ENCODE assay signal across 25 mouse cellular contexts in the genomic region with DNA sequence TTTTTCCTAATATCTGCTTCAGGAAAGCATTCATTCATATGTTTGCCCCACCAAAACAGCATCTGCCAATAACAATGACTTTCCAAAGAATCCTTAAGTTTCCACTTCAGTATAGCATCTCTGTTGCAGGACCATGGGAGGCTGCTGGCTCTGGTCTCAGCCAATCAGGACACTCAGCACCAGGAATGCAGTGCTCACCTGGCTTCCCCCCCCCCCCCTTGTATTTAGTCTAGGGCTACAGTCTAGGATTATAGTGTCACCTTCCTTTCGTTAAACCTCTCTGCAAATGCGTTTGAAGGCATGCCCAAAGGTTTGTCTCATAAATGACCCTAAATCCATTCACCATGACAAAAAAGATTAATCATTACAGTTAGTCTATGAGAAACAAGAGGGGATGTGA. TPM values are rescaled to one million over a fixed set of nuclear protein-coding genes. Genes with fewer than 3 reads are reported as not detected.
A peak's percentile ranks its signal among the peaks of the same experiment; 100 is the strongest.
DNase-seq lines count a peak whose midpoint lies in the region; ATAC-seq lines count a peak whose summit lies in the region.
"Had no signal": no experiment of that assay in that cellular context is flagged by ENCODE, and none has a peak within 500 bp of the region (broad histone marks: within the 10 kb centered on the region; RNA-seq: fewer than 3 reads in every experiment).

No protein-coding gene starts in this region.

- peak; percentile 37; the same call in 1 of the 2 replicates for ATAC-seq in forebrain, embryonic 14.5 days
- no peak for ATAC-seq in forebrain, embryonic 12.5 days (ENCODE audit: low FRiP score)
- ATAC-seq in intestine, embryonic 16.5 days: peak; percentile 29; the same call in 1 of the 2 replicates
- ATAC-seq in intestine, embryonic 15.5 days: no peak
- peak; percentile 57 for ATAC-seq in hindbrain, embryonic 16.5 days
- peak; percentile 70 for ATAC-seq in neural tube, embryonic 14.5 days (ENCODE audit: low read depth)

- DNase-seq in forebrain, embryonic 14.5 days (ENCODE audit: low spot score): no peak
- DNase-seq in spleen, postnatal 4 days (ENCODE audit: low spot score in 2 of 2): no peak

- no peak overlapping the region for H3K9ac ChIP-seq in forebrain, embryonic 14.5 days (ENCODE audit: low read length)
- no peak overlapping the region for H3K9ac ChIP-seq in forebrain, embryonic 12.5 days
- no peak overlapping the region for H3K9ac ChIP-seq in intestine, embryonic 16.5 days (ENCODE audit: low read depth, low read length)
- H3K9ac ChIP-seq in intestine, embryonic 15.5 days: no peak overlapping the region
- H3K9ac ChIP-seq in hindbrain, embryonic 16.5 days (ENCODE audit: low read depth, low read length): no peak overlapping the region
- H3K9ac ChIP-seq in neural tube, embryonic 14.5 days (replicated peaks; ENCODE audit: low read depth, low read length): no peak overlapping the region
- H3K9ac ChIP-seq: embryonic facial prominence, embryonic 15.5 days; limb, embryonic 12.5 days; liver, embryonic 15.5 days; lung, embryonic 14.5 days; midbrain, embryonic 12.5 days had no signal

- H3K9me3 ChIP-seq in forebrain, embryonic 14.5 days (replicated peaks; ENCODE audit: control insufficient read depth, low read length): no peaks in the 10 kb centered on the region
- H3K9me3 ChIP-seq in forebrain, embryonic 12.5 days: no peaks in the 10 kb centered on the region
- no peaks in the 10 kb centered on the region for H3K9me3 ChIP-seq in intestine, embryonic 16.5 days (ENCODE audit: control insufficient read depth, low read length)
- no peaks in the 10 kb centered on the region for H3K9me3 ChIP-seq in intestine, embryonic 15.5 days
- no peaks in the 10 kb centered on the region for H3K9me3 ChIP-seq in hindbrain, embryonic 16.5 days (ENCODE audit: control insufficient read depth, low read length)
- no peaks in the 10 kb centered on the region for H3K9me3 ChIP-seq in neural tube, embryonic 14.5 days (ENCODE audit: control insufficient read depth, low read length)
- H3K9me3 ChIP-seq: embryonic facial prominence, embryonic 10.5 days; embryonic facial prominence, embryonic 15.5 days; G1E; limb, embryonic 12.5 days; liver, embryonic 15.5 days; midbrain, embryonic 12.5 days had no signal

- H3K4me3 ChIP-seq in forebrain, embryonic 14.5 days (ENCODE audit: low read depth, low read length): no peak overlapping the region
- no peak overlapping the region for H3K4me3 ChIP-seq in forebrain, embryonic 12.5 days (replicated peaks)
- no peak overlapping the region for H3K4me3 ChIP-seq in intestine, embryonic 16.5 days (ENCODE audit: low read length)
- H3K4me3 ChIP-seq in intestine, embryonic 15.5 days (replicated peaks): no peak overlapping the region
- no peak overlapping the region for H3K4me3 ChIP-seq in hindbrain, embryonic 16.5 days (ENCODE audit: low read length)
- H3K4me3 ChIP-seq in neural tube, embryonic 14.5 days (ENCODE audit: low read depth, low read length): no peak overlapping the region
- H3K4me3 ChIP-seq: embryonic facial prominence, embryonic 10.5 days; embryonic facial prominence, embryonic 15.5 days; layer of hippocampus, adult 2 months; left cerebral cortex, adult 2 months; limb, embryonic 12.5 days; liver, embryonic 15.5 days; midbrain, embryonic 12.5 days; myocyte had no signal

- H3K27ac ChIP-seq in forebrain, embryonic 14.5 days (ENCODE audit: low read depth, low read length): no peak overlapping the region
- H3K27ac ChIP-seq in forebrain, embryonic 12.5 days: no peak overlapping the region
- H3K27ac ChIP-seq in intestine, embryonic 16.5 days (ENCODE audit: low read length): no peak overlapping the region
- H3K27ac ChIP-seq in intestine, embryonic 15.5 days: no peak overlapping the region
- no peak overlapping the region for H3K27ac ChIP-seq in hindbrain, embryonic 16.5 days (ENCODE audit: low read depth, low read length)
- no peak overlapping the region for H3K27ac ChIP-seq in neural tube, embryonic 14.5 days (ENCODE audit: low read depth, low read length)
- H3K27ac ChIP-seq: embryonic facial prominence, embryonic 10.5 days; embryonic facial prominence, embryonic 15.5 days; layer of hippocampus, adult 2 months; left cerebral cortex, adult 2 months; limb, embryonic 12.5 days; liver, embryonic 15.5 days; midbrain, embryonic 12.5 days; stomach, postnatal 0 days had no signal

- H3K36me3 ChIP-seq in forebrain, embryonic 14.5 days (ENCODE audit: control insufficient read depth, insufficient read depth, low read length): no peaks in the 10 kb centered on the region
- no peaks in the 10 kb centered on the region for H3K36me3 ChIP-seq in forebrain, embryonic 12.5 days (replicated peaks)
- no peaks in the 10 kb centered on the region for H3K36me3 ChIP-seq in intestine, embryonic 16.5 days (ENCODE audit: control insufficient read depth, insufficient read depth, low read length)
- no peaks in the 10 kb centered on the region for H3K36me3 ChIP-seq in intestine, embryonic 15.5 days
- H3K36me3 ChIP-seq in hindbrain, embryonic 16.5 days (ENCODE audit: control insufficient read depth, insufficient read depth, low read length): no peaks in the 10 kb centered on the region
- H3K36me3 ChIP-seq in neural tube, embryonic 14.5 days (ENCODE audit: control insufficient read depth, insufficient read depth, low read length): no peaks in the 10 kb centered on the region
- H3K36me3 ChIP-seq: embryonic facial prominence, embryonic 10.5 days; embryonic facial prominence, embryonic 15.5 days; G1E; limb, embryonic 12.5 days; liver, embryonic 15.5 days; midbrain, embryonic 12.5 days had no signal

- 80% methylated on average over 2 of the region's 2 CpGs for WGBS in forebrain, embryonic 14.5 days
- 88% methylated on average over 2 of the region's 2 CpGs for WGBS in forebrain, embryonic 12.5 days
- WGBS in intestine, embryonic 16.5 days: 78% methylated on average over 2 of the region's 2 CpGs
- WGBS in intestine, embryonic 15.5 days: 78% methylated on average over 2 of the region's 2 CpGs
- 75% methylated on average over 2 of the region's 2 CpGs for WGBS in hindbrain, embryonic 16.5 days
- 74% methylated on average over 2 of the region's 2 CpGs for WGBS in neural tube, embryonic 14.5 days

- no peaks in the 10 kb centered on the region for H3K27me3 ChIP-seq in forebrain, embryonic 14.5 days (replicated peaks; ENCODE audit: control insufficient read depth, insufficient read depth, low read length)
- no peaks in the 10 kb centered on the region for H3K27me3 ChIP-seq in forebrain, embryonic 12.5 days
- H3K27me3 ChIP-seq in intestine, embryonic 16.5 days (replicated peaks; ENCODE audit: control insufficient read depth, insufficient read depth, low read length): no peaks in the 10 kb centered on the region
- H3K27me3 ChIP-seq in intestine, embryonic 15.5 days (replicated peaks): no peaks in the 10 kb centered on the region
- H3K27me3 ChIP-seq in hindbrain, embryonic 16.5 days (replicated peaks; ENCODE audit: control insufficient read depth, insufficient read depth, low read length): no peaks in the 10 kb centered on the region
- H3K27me3 ChIP-seq in neural tube, embryonic 14.5 days (ENCODE audit: control insufficient read depth, insufficient read depth, low read length): no peaks in the 10 kb centered on the region
- H3K27me3 ChIP-seq: embryonic facial prominence, embryonic 15.5 days; limb, embryonic 12.5 days; liver, embryonic 15.5 days; midbrain, embryonic 12.5 days had no signal

- no peaks in the 10 kb centered on the region for H3K4me1 ChIP-seq in forebrain, embryonic 14.5 days (ENCODE audit: control insufficient read depth, insufficient read depth, low read length)
- no peaks in the 10 kb centered on the region for H3K4me1 ChIP-seq in forebrain, embryonic 12.5 days
- H3K4me1 ChIP-seq in intestine, embryonic 16.5 days (ENCODE audit: control insufficient read depth, insufficient read depth, low read length): no peaks in the 10 kb centered on the region
- no peaks in the 10 kb centered on the region for H3K4me1 ChIP-seq in intestine, embryonic 15.5 days (replicated peaks)
- H3K4me1 ChIP-seq in hindbrain, embryonic 16.5 days (ENCODE audit: control insufficient read depth, insufficient read depth, low read depth, low read length): no peaks in the 10 kb centered on the region
- no peaks in the 10 kb centered on the region for H3K4me1 ChIP-seq in neural tube, embryonic 14.5 days (ENCODE audit: control insufficient read depth, insufficient read depth, low read length)
- H3K4me1 ChIP-seq: embryonic facial prominence, embryonic 10.5 days; embryonic facial prominence, embryonic 15.5 days; limb, embryonic 12.5 days; liver, embryonic 15.5 days; midbrain, embryonic 12.5 days had no signal

- H3K4me2 ChIP-seq in forebrain, embryonic 14.5 days (ENCODE audit: low read length): no peak overlapping the region
- no peak overlapping the region for H3K4me2 ChIP-seq in forebrain, embryonic 12.5 days
- no peak overlapping the region for H3K4me2 ChIP-seq in intestine, embryonic 16.5 days (ENCODE audit: low read depth, low read length)
- no peak overlapping the region for H3K4me2 ChIP-seq in intestine, embryonic 15.5 days (replicated peaks)
- H3K4me2 ChIP-seq in hindbrain, embryonic 16.5 days (ENCODE audit: low read length): no peak overlapping the region
- H3K4me2 ChIP-seq in neural tube, embryonic 14.5 days (ENCODE audit: low read depth, low read length): no peak overlapping the region
- H3K4me2 ChIP-seq: embryonic facial prominence, embryonic 15.5 days; heart, embryonic 11.5 days; limb, embryonic 12.5 days; liver, embryonic 15.5 days; lung, embryonic 14.5 days; midbrain, embryonic 12.5 days had no signal

RNA-seq across cellular contexts. Expression of gene H2-M10.5, which starts 15.6 kb away (rescaled TPM):
- not detected in 2 replicates for polyA plus RNA-seq in forebrain, embryonic 14.5 days (2014; fragmentation: Nextera tagmentation; extraction: Ambion mirVana)
- polyA plus RNA-seq in forebrain, embryonic 12.5 days (2016; fragmentation: Nextera tagmentation; extraction: Ambion mirVana): not detected in 2 replicates
- not detected in 2 replicates for polyA plus RNA-seq in intestine, embryonic 16.5 days (2015; fragmentation: Nextera tagmentation; extraction: Ambion mirVana)
- polyA plus RNA-seq in intestine, embryonic 15.5 days (2015; fragmentation: Nextera tagmentation; extraction: Ambion mirVana): not detected in 2 replicates
- polyA plus RNA-seq in hindbrain, embryonic 16.5 days (2015; fragmentation: Nextera tagmentation; extraction: Ambion mirVana): not detected in 2 replicates
- polyA plus RNA-seq in neural tube, embryonic 14.5 days (2014; fragmentation: Nextera tagmentation; extraction: Ambion mirVana): not detected in 2 replicates
- polyA plus RNA-seq: cerebellum, adult 2 months; embryonic facial prominence, embryonic 10.5 days; embryonic facial prominence, embryonic 15.5 days; G1E; heart, embryonic 11.5 days; heart, embryonic 16.5 days; inflammation-experienced regulatory T-cells, adult 6 months; kidney, adult 2 months; kidney, embryonic 16.5 days; limb, embryonic 12.5 days; liver, adult 2 months; liver, embryonic 15.5 days; lung, embryonic 14.5 days; midbrain, embryonic 12.5 days; myocyte; stomach, postnatal 0 days had no signal

RNA-seq across cellular contexts. Expression of gene H2-M10.6, which starts 23.6 kb away (rescaled TPM):
- not detected in 2 replicates for polyA plus RNA-seq in forebrain, embryonic 14.5 days (2014; fragmentation: Nextera tagmentation; extraction: Ambion mirVana)
- polyA plus RNA-seq in forebrain, embryonic 12.5 days (2016; fragmentation: Nextera tagmentation; extraction: Ambion mirVana): not detected in 2 replicates
- polyA plus RNA-seq in intestine, embryonic 16.5 days (2015; fragmentation: Nextera tagmentation; extraction: Ambion mirVana): not detected in 2 replicates
- not detected in 2 replicates for polyA plus RNA-seq in intestine, embryonic 15.5 days (2015; fragmentation: Nextera tagmentation; extraction: Ambion mirVana)
- not detected in 2 replicates for polyA plus RNA-seq in hindbrain, embryonic 16.5 days (2015; fragmentation: Nextera tagmentation; extraction: Ambion mirVana)
- not detected in 2 replicates for polyA plus RNA-seq in neural tube, embryonic 14.5 days (2014; fragmentation: Nextera tagmentation; extraction: Ambion mirVana)
- polyA plus RNA-seq: cerebellum, adult 2 months; embryonic facial prominence, embryonic 10.5 days; embryonic facial prominence, embryonic 15.5 days; G1E; heart, embryonic 11.5 days; heart, embryonic 16.5 days; inflammation-experienced regulatory T-cells, adult 6 months; kidney, adult 2 months; kidney, embryonic 16.5 days; limb, embryonic 12.5 days; liver, adult 2 months; liver, embryonic 15.5 days; lung, embryonic 14.5 days; midbrain, embryonic 12.5 days; myocyte; stomach, postnatal 0 days had no signal

RNA-seq across cellular contexts. Expression of gene Trim26, which starts 48.6 kb away (rescaled TPM):
- 21.7 and 23.3 TPM in 2 replicates for polyA plus RNA-seq in forebrain, embryonic 14.5 days (2014; fragmentation: Nextera tagmentation; extraction: Ambion mirVana)
- polyA plus RNA-seq in forebrain, embryonic 12.5 days (2016; fragmentation: Nextera tagmentation; extraction: Ambion mirVana): 38.7 and 44.0 TPM in 2 replicates
- polyA plus RNA-seq in intestine, embryonic 16.5 days (2015; fragmentation: Nextera tagmentation; extraction: Ambion mirVana): 36.5 and 39.2 TPM in 2 replicates
- 38.0 and 41.5 TPM in 2 replicates for polyA plus RNA-seq in intestine, embryonic 15.5 days (2015; fragmentation: Nextera tagmentation; extraction: Ambion mirVana)
- 49.5 and 53.8 TPM in 2 replicates for polyA plus RNA-seq in hindbrain, embryonic 16.5 days (2015; fragmentation: Nextera tagmentation; extraction: Ambion mirVana)
- polyA plus RNA-seq in neural tube, embryonic 14.5 days (2014; fragmentation: Nextera tagmentation; extraction: Ambion mirVana): 42.2 and 47.2 TPM in 2 replicates

Comparison
In these comparisons a context has a peak if more than half of its experiments do, and no peak if none do; other contexts are left out.
1. ATAC-seq: peak in forebrain, embryonic 14.5 days (single experiment), intestine, embryonic 16.5 days (single experiment), hindbrain, embryonic 16.5 days (single experiment) and neural tube, embryonic 14.5 days (single experiment); none in forebrain, embryonic 12.5 days (single experiment) and intestine, embryonic 15.5 days (single experiment).